Mouse (Mus musculus) ES-E14 (cell line): Measurements from ENCODE around the gene Washc2.

Experiments used
- CHD2 ChIP-seq: IDR thresholded peaks from 2 replicates; pipeline ENCODE4 v1.6.1; 2014; ENCODE audit warnings: mild to moderate bottlenecking, low read depth, low read length, inconsistent platforms
- HCFC1 ChIP-seq: IDR thresholded peaks from 2 replicates; pipeline ENCODE4 v1.6.1; 2012; ENCODE audit warnings: low read length, inconsistent platforms, borderline replicate concordance; ENCODE audit not compliant: insufficient read depth
- ZC3H11A ChIP-seq: IDR thresholded peaks from 2 replicates; pipeline ENCODE4 v1.6.1; 2012; ENCODE audit warnings: low read depth, mild to moderate bottlenecking, inconsistent platforms, low read length, borderline replicate concordance
- ZNF384 ChIP-seq: IDR thresholded peaks from 2 replicates; pipeline ENCODE4 v1.6.1; 2012; ENCODE audit warnings: low read depth, low read length, inconsistent platforms

GRCm38 (mm10) chr6:116286870-116287575 is 79.2 kb downstream of the Washc2 start:
- TF ChIP-seq HCFC1 (no peak), CHD2 (no peak), ZC3H11A (no peak), ZNF384 (no peak)
